Mouse (Mus musculus): ENCODE measurements around the gene Plcl1. TPM values are rescaled to one million over a fixed set of nuclear protein-coding genes. Genes with fewer than 3 reads are reported as not detected.

Plcl1 gene
- 10 to 100 TPM; 11.7 to 12.3 TPM for total RNA-seq (2021)
- long read RNA-seq, partial matches to known transcripts = 2 of 4 reads
- long read RNA-seq, other reads (novel, unspliced or antisense) = 2 of 4 reads

- peak; percentile 98 to 99 for DNase-seq (ENCODE audit: low spot score in 2 of 2)
These were observed at the start of gene Plcl1 for GRCm38 (mm10) chr1:55405272-55406022. Plcl1 (plus strand) TSS chr1:55405921.

- DNase-seq (ENCODE audit: low spot score in 2 of 2) = no peak
These were observed 43.1 kb upstream of the Plcl1 start for GRCm38 (mm10) chr1:55362634-55363033.

GRCm38 (mm10) chr1:55363044-55363565 lies 42.6 kb upstream of the Plcl1 start, which contains the start of gene Boll:
Boll (minus strand) TSS chr1:55363469.
- DNase-seq (ENCODE audit: low spot score in 2 of 2) = peak; percentile 72 to 80

GRCm38 (mm10) chr1:55363586-55363985 lies 42.1 kb upstream of the Plcl1 start:
- peak; percentile 25 to 33 for DNase-seq (ENCODE audit: low spot score in 2 of 2)

- no peak for DNase-seq (ENCODE audit: low spot score in 2 of 2)
These were observed 33.1 kb upstream of the Plcl1 start for GRCm38 (mm10) chr1:55372626-55373025.

- no peak for DNase-seq (ENCODE audit: low spot score in 2 of 2)
These were observed 25.2 kb upstream of the Plcl1 start for GRCm38 (mm10) chr1:55380527-55380926.

DNA sequence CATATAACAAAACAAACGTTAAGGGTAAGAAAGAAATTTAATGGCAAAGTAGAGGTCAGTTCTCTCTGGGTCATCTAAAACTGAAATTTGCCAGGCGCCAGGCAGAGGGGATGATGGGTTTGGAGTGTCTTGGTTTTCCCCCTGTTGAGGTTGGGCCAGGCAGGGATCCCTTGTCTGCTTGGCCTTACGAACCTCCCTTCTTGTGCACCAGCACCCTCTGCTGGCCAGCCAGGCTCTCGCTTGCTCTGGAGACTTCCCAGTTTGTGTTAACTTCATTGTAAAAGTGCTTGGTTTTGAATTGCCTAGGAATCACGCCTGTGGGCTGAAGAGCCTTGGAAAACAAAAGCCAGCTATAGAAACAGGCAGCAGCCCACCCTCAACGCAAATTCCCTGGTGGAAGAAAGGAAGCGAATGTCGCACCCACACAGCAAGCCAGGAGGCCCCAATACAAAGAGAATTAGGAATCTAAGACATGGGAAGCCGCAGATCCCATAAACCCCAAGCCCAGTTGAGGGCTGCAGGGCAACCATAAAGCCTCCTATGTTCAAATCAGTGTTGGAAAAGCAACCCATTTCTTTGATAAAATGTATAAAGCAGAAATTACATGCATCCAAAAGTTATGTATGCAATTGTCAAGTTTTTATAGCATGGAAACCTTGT lies 22.5 kb upstream of the Plcl1 start:
- peak; percentile 89 to 91 for DNase-seq (ENCODE audit: low spot score in 2 of 2)

GRCm38 (mm10) chr1:55399891-55400290 lies 5.8 kb upstream of the Plcl1 start:
- DNase-seq (ENCODE audit: low spot score in 2 of 2) = peak in 1 of 2 experiments; percentile 28

DNA sequence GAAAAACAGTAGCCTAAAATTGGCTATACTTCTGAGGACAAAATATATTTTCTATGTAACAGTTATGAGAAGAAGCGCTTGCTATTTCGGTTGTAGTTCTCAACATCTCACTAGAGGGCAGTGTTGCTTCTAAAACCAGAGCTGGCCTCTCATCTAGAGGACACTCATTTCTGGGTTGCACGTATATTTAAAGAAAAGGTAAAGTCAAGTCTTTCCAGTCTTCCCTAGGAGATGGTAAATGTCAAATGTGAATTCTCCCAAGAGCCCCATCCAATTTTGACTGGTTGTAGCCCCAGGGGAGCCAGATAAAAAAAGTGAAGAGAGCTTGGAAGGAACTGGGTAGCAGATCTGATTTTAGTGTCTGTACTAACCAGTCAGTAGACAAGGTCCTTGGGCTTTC lies 1.3 kb upstream of the Plcl1 start:
- peak; percentile 61 to 70 for DNase-seq (ENCODE audit: low spot score in 2 of 2)

- peak; percentile 76 to 81 for DNase-seq (ENCODE audit: low spot score in 2 of 2)
These were observed 297 bp downstream of the Plcl1 start for GRCm38 (mm10) chr1:55406023-55406413.

DNA sequence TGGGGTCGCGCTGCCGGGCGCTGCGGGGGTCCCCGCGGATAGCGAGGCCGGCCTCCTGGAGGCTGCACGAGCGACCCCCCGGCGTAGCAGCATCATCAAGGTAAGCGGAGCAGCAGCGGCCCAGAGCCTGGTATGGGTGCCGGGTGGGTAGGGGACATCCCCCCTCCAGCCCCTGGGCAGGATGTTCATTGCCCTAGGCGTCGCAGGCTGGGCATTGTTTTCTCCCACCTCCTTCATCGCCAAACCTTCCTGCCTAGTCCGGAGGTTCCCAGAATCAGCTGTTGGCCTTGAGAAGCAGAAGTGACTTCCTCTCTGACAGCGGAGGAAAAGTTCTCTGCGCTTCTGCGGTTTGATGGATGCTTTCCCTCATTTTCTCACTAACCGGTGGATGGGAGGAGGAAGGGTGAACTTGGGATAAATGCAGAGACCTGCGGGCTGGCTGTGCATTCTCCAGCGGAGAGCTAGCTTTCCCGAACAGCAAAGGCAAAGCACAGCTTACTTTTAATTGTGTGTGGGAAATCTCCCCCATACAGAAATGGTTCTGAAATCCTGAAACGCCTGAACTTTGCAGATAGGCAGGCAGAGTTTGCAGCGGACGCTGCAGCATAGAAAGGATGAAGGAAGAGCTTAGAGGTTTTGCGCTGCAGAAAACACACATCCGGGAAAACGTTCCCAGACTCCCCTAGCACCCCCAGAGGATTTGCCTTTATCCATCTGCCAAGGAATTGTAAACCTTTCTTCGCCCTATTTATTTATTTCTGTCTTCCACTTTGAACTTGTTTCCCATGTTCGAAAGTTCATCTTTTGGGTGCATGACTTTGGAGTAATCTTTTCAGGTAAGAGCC lies 1.0 kb downstream of the Plcl1 start:
- peak; percentile 30 to 42 for DNase-seq (ENCODE audit: low spot score in 2 of 2)

DNA sequence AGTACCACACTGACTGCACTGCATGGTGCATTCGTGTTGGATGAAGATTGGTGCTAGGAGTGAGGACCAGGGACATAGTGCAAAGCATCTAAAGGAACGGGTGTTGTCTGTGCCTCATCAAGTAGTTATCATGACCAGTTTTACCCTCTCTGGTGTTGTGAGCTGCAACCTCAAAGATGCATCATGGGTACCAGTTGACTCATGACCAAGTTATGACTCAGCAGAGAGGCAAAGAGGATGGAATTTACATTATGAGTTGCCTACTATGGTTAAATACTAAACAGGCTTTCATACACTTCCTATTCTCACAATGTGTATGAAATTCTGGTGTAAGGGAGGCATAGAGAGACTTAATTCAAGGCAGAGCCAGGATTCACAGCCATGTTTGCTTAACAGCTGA lies 4.9 kb downstream of the Plcl1 start:
- no peak for DNase-seq (ENCODE audit: low spot score in 2 of 2)

GRCm38 (mm10) chr1:55411079-55411478 lies 5.4 kb downstream of the Plcl1 start:
- DNase-seq (ENCODE audit: low spot score in 2 of 2) = no peak

DNA sequence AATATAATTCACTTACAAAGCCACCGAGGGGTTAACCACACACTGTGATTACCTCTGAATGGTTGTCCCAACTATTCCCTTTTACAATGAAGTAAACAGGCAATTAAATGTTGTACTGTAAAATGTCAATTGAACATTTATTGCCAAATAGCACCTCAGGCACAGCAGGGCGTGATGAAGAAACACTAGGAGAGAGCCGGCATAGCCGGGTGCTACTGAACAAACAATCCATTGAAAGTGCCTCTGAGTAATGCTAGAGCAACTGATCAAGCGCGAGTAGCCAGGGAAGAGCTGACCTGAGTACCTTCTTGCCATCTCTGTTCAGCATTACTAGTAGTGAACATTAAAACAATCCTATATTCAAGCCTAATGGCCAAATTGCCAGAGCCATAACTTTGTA lies 6.8 kb downstream of the Plcl1 start:
- DNase-seq (ENCODE audit: low spot score in 2 of 2) = no peak

- no peak for DNase-seq (ENCODE audit: low spot score in 2 of 2)
These were observed 7.8 kb downstream of the Plcl1 start for GRCm38 (mm10) chr1:55413534-55413933.

DNA sequence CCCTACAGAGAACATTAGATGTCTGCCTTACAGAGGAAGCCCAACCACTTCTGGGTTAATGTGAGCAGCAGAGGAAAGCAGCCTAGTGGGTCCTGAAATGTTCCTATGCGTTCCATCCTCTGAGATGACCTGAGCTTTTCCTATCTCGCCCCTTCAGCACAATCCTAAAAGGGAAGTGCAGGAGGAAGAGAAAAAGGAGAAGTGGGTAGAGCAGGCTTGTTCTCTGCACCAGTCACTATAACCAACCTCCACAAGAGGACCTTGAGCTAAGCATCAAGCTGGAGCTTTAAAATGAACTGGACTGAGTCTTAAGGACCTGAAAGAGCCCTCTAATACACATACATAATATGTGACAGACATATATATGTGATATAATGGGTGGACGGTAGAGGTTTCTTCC lies 13.2 kb downstream of the Plcl1 start:
- DNase-seq (ENCODE audit: low spot score in 2 of 2) = no peak

DNA sequence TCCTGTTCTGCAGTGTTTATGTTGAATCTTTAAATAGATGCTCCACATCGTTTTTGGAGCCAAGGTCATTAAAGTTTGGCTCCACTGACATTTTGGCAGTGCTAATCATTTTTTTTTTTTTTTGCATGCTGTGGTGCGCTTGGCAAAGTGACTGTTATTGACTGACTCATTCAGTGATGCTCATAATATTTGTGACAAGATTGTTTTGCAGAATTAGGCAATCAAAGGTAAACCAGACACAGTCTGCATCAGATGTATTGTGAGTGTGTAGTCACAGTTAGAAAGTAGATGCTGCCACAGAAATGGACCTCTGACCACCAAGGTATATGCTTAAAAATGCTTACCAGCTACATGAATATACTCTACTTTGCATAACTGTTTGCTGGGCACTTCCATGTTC lies 21.9 kb downstream of the Plcl1 start:
- no peak for DNase-seq (ENCODE audit: low spot score in 2 of 2)

GRCm38 (mm10) chr1:55429051-55429450 lies 23.3 kb downstream of the Plcl1 start:
- DNase-seq (ENCODE audit: low spot score in 2 of 2) = no peak

GRCm38 (mm10) chr1:55429708-55430107 lies 24.0 kb downstream of the Plcl1 start:
- DNase-seq (ENCODE audit: low spot score in 2 of 2) = no peak

GRCm38 (mm10) chr1:55430587-55430986 lies 24.9 kb downstream of the Plcl1 start:
- no peak for DNase-seq (ENCODE audit: low spot score in 2 of 2)

- no peak for DNase-seq (ENCODE audit: low spot score in 2 of 2)
These were observed 30.9 kb downstream of the Plcl1 start for GRCm38 (mm10) chr1:55436589-55436988.
